Mouse (Mus musculus) telencephalon, adult 2 months (tissue): ENCODE measurements at regions not wholly inside any gene's neighbourhood (a gene's known extent, or its start where the extent isn't known, plus 50 kb on each side); places are given as distances from the start of the nearest gene placed in this dataset.

Experiments used
- DNase-seq: peaks from one replicate; pipeline ENCODE4 v3.0.0-alpha.2; 2011; ENCODE audit warnings: low read depth, low spot score

GRCm38 (mm10) chr4:84218961-84219360 is 456.1 kb downstream of the Bnc2 start:
- DNase-seq: no peak

- no peak for DNase-seq
Measured at GRCm38 (mm10) chr4:84222057-84222717, 452.9 kb downstream of the Bnc2 start.

- no peak for DNase-seq
Measured at GRCm38 (mm10) chr4:84222805-84223335, 452.2 kb downstream of the Bnc2 start.

- no peak for DNase-seq
Measured at GRCm38 (mm10) chr4:84224556-84224955, 450.5 kb downstream of the Bnc2 start.
